Mouse (Mus musculus) heart, postnatal 0 days (tissue): ENCODE measurements at regions not wholly inside any gene's neighbourhood (a gene's known extent, or its start where the extent isn't known, plus 50 kb on each side); places are given as distances from the start of the nearest gene placed in this dataset.

Experiments
- CTCF ChIP-seq: IDR thresholded peaks from 2 replicates; pipeline ENCODE4 v1.5.1; 2016; ENCODE audit warnings: antibody characterized with exemption, control low read depth, low read depth
- EP300 ChIP-seq: IDR thresholded peaks from 2 replicates; pipeline ENCODE4 v1.6.1; 2016; ENCODE audit warnings: antibody characterized with exemption, low read depth

DNA sequence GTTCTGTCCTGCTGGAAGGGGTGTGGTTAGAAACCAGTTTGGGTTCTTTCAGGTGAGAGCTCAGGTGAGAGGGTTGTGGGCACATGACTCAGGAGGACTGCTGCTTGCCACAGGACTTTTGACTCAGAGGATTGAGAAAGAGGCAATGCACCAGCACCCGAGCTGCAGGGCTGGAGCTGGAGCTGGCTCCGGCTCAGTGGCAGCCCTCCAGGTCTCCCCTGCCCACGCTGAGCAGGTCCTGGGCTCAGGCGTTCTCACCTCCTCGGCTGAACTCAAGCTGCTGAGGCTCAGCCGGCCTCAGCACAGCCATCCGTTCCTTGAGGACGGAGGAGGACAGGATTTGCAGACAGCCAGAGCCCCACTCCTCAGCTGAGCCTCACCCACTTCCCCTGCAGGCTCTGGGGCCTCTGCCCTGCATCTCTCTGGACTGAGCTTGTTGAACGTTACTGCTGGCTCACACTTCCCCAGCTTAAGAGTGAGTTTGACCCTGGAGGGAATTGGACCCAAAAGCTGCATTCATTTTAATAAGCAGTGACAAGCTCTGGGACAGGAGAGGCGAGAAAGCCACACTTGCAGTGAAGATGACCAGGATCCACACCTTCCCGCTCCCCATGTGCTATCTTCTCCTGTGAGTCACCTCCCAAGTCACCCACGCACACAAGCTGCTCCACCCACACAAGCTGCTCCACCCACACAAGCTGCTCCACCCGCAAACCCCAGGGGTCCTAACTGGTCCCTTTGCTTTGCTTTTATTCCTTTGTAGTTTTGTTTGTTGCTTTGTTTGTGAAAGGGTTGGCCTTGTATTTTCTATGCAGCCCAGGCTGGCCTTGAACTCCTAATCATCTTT lies 981.0 kb downstream of the 4930447A16Rik start:
- no peak for TF ChIP-seq CTCF
- no peak for TF ChIP-seq EP300
